Mouse (Mus musculus) yolk sac, embryonic 10.5 days (tissue): Measurements from ENCODE around the gene Vmn1r28.
"Not testable (repeated sequence)": the region's sequence is repeated elsewhere in the genome, so short reads cannot be mapped to it uniquely, and the experiment has no call there.

Experiments used
- DNase-seq: peaks from one replicate; pipeline ENCODE4 v3.0.0-alpha.2; 2017; ENCODE audit warnings: low spot score

Gene Vmn1r28

DNA sequence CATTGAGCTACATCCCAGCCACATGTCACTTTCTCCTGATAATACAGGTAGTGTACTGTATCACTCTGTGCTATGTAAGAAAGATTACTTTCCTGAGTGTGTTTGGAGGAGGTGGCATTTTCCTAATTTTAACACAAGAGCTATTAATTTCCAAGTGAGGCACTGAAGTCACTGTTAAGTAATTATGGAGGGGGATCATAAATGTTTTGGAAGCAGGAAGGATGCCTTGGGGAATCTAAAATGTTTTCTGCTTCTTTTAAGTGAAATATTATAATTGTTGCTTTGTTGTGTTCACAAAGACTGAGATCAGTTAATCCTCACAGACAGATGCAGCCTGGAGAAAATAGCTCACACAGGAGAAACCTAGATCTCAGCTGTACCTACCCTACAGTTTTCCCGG lies at the start of gene Vmn1r28:
TSS of gene Vmn1r28 (plus strand) at position 301 of the 400 bp plus-strand sequence.
- no peak for DNase-seq

DNA sequence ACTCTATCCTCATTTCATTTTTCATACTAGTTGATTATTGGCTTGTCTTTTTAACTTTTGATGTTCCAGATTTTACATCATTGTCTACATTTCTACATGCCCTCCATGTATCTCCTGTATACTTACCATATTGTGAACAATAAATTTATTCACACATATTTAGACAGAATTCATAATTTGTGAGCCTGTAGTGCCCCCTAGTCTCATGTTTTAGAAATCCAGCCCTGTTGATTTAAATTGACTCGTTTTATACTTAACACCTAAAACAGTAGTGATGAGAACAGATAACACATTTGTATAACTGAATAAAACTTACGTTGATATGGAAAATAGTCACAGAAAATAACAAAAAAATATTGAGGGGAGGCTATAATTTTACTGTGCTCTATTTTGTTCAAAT lies 45.7 kb upstream of the Vmn1r28 start:
- DNase-seq, result no peak

DNA sequence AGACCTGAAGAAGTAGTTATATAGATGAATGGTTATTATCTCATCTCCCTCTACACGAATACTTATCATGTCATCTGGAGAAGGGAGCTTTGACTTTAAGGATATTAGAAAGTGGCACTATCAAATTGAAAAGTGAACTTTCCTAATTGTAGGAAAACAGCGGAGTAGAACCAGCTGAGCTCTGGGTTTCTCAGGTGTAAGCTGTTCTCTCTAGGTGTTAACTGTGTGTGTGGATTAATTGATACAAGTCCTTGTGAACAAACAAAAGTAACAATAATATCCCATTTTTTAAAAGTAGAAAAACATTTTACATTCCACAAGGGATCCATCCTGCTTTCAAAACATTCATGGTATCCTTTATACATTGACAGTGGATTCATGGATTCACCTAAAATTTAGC lies 43.1 kb upstream of the Vmn1r28 start, which contains the start of gene Vmn1r27:
TSS of gene Vmn1r27 (minus strand) at position 101 of the 400 bp plus-strand sequence.
- DNase-seq, result no peak

GRCm38 (mm10) chr6:58279661-58280060 lies 17.8 kb downstream of the Vmn1r28 start:
- DNase-seq, result not testable (repeated sequence)

DNA sequence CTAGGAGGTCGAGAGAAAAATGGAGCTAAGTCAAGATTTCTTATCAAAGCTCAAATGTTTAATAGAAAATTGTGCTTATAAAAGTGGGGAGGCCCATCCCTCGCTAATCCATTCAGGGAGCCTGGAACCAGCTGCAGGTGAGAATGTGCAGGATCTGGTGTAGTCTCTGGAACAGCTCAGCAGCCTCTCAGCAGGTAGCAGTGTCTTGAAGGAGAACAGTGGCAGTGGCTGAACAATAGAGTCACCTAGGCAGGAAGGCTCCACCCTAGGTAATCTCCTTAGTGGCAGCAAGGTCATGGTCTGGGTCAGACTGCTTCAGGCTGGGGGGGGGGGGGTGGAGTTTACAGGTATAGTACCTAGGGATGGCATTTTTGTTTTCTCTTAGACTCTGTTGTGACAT lies 30.4 kb downstream of the Vmn1r28 start:
- DNase-seq, result no peak

DNA sequence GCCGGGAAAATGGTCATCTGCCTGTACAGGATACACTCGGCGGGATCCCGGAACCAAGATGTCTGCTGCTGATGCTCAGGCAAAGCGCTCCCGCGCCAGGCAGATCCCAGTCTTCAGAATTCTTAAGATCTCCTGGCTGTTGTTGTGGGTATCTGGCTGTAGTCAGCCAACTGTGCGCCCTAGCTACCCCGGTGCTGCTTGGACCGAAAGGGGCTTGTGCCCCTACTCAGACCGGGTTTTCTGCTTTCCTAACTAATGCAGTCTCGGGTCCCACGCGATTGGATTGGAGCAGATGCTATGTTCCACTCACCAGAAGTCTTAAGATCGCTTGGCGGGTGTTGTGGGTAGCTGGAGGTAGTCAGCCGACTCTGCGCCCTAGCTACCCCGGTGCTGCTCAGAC lies 36.7 kb downstream of the Vmn1r28 start:
- not testable (repeated sequence) for DNase-seq

GRCm38 (mm10) chr6:58301249-58301648 lies 39.4 kb downstream of the Vmn1r28 start, which contains the start of gene Vmn1r29:
Gene Vmn1r29 (plus strand): TSS chr6:58301549.
- no peak for DNase-seq
